Mouse (Mus musculus) kidney, adult 2 months (tissue): ENCODE measurements around the gene Adtrp.

Source experiments
- CTCF ChIP-seq: fragments of 200-500 bp; conservative IDR thresholded peaks from 2 replicates; pipeline ENCODE4 v1.5.1; 2011; ENCODE audit warnings: low read depth, mild to moderate bottlenecking, control low read depth, low read length, moderate library complexity, mixed read lengths; ENCODE audit not compliant: insufficient read depth, insufficient read length
- POLR2A ChIP-seq: fragments of 200-500 bp; IDR thresholded peaks from one replicate; pipeline ENCODE4 v1.6.1; 2011; ENCODE audit warnings: low read depth, low read length, control low read depth

DNA sequence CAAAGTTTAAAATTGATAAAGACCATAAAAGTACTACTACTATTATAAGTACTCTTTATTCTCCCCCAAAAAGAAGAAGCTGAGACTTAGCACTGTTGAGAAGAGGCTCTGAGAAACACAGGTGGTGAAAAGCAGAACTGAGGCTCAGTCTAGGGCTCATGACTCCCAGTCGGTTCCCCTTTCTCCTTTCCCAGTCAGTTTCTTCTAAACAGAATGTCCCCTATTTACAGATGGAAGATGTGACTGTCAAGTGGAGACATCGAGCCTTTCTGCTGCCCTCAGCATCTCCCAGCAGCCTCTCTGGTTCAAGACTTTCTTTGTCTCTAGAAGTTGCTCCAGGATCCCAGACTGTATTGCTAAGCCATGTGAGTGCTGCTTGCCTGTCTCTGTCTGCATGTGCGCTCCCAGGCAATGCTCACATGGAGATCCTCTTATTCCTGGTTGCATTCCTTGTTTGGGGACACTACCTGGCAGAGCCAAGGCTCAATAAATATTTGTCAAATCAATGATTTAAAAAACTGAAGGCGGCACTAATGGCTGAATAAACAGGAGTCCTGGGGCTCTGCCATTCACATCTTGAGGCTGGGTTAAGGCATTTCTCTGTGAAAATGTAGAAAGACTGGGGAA lies 36.3 kb upstream of the Adtrp start:
- TF ChIP-seq POLR2A (no peak), CTCF (no peak)
